Mouse (Mus musculus) midbrain, embryonic 16.5 days (tissue): ENCODE measurements at regions not wholly inside any gene's neighbourhood (a gene's known extent, or its start where the extent isn't known, plus 50 kb on each side); places are given as distances from the start of the nearest gene placed in this dataset.

Source experiments
- ATAC-seq: fragments of 200-750 bp; cut with Nextera tagmentation; 2 replicates; pipeline ENCODE4 v1.8.0; 2017; ENCODE audit warnings: moderate TSS enrichment
- H3K27ac ChIP-seq: fragments of 300-500 bp; sonication (generic); 2 replicates; pipeline ENCODE4 v1.5.1; 2014; ENCODE audit warnings: mild to moderate bottlenecking, low read length, mixed read lengths
- H3K27me3 ChIP-seq: fragments of 300-500 bp; sonication (generic); 2 replicates; pipeline ENCODE4 v1.6.1; 2014; ENCODE audit warnings: low read depth, low read length, mixed read lengths; ENCODE audit not compliant: control insufficient read depth, insufficient read depth
- H3K36me3 ChIP-seq: fragments of 300-500 bp; sonication (generic); 2 replicates; pipeline ENCODE4 v1.6.1; 2014; ENCODE audit warnings: mild to moderate bottlenecking, low read length, moderate library complexity, mixed read lengths; ENCODE audit not compliant: control insufficient read depth, insufficient read depth
- H3K4me1 ChIP-seq: fragments of 300-500 bp; sonication (generic); 2 replicates; pipeline ENCODE4 v1.6.1; 2014; ENCODE audit warnings: mild to moderate bottlenecking, low read length, mixed read lengths; ENCODE audit not compliant: control insufficient read depth, insufficient read depth
- H3K4me2 ChIP-seq: fragments of 300-500 bp; sonication (generic); 2 replicates; pipeline ENCODE4 v1.6.1; 2014; ENCODE audit warnings: mild to moderate bottlenecking, low read length, mixed read lengths
- H3K4me3 ChIP-seq: fragments of 300-500 bp; sonication (generic); 2 replicates; pipeline ENCODE4 v1.5.1; 2014; ENCODE audit warnings: low read depth, mild to moderate bottlenecking, low read length, moderate library complexity, mixed read lengths
- H3K9ac ChIP-seq: fragments of 300-500 bp; sonication (generic); 2 replicates; pipeline ENCODE4 v1.6.1; 2014; ENCODE audit warnings: low read depth, low read length, mixed read lengths
- H3K9me3 ChIP-seq: fragments of 300-500 bp; sonication (generic); replicated peaks from 2 replicates; pipeline ENCODE4 v1.6.1; 2014; ENCODE audit warnings: mild to moderate bottlenecking, low read length, mixed read lengths; ENCODE audit not compliant: control insufficient read depth, poor library complexity, severe bottlenecking
- WGBS: fragments of 180-500 bp; shearing (Covaris S2); extraction: QIAGEN DNeasy Blood & Tissue Kit; methylation state at CpG from one replicate; pipeline ENCODE4 v1.1.7; 2014; 5-methylcytosine and 5-hydroxymethylcytosine counted together

DNA sequence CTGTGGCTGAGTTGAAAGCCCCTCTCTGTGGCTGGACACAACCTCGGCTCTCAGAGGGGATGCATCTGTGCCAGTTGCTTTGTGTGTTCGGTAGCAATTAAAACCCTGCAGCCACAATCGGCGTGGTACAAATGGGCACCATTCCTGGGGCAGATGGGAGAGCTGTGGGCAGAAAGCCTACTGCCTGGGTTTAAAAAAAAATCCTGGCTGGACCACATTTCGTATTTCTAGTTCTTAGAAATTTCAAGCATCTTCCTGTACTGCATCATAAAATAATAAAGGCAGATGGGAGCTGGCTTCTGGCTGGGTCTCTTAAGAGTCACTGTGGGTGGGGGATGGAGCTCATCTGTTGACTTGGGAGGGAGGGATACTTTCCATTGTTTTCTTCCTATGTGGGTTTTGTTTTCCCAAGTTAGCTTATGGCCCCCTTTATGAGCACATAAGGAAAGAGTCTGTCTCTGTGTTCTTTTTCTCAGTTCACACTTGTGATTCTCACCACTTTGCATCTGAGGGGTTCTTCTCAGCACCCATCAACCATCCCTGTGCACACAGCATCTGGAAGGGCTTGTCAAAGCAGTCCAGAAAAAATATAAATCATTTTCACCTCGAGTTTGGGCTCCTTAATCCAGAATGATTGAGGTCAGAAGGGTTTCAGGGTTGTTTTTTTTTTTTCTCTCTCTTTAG is 80.5 kb upstream of the Pum3 start:
- Histone ChIP-seq H3K9ac (no peak overlapping the region), H3K27ac (no peak overlapping the region), H3K9me3 (no peaks in the 10 kb centered on the region), H3K4me1 (no peaks in the 10 kb centered on the region), H3K36me3 (no peaks in the 10 kb centered on the region), H3K27me3 (no peaks in the 10 kb centered on the region), H3K4me3 (no peak overlapping the region), H3K4me2 (no peak overlapping the region)
- ATAC-seq = no peak
- 57% methylated on average over 6 of the region's 6 CpGs for WGBS

DNA sequence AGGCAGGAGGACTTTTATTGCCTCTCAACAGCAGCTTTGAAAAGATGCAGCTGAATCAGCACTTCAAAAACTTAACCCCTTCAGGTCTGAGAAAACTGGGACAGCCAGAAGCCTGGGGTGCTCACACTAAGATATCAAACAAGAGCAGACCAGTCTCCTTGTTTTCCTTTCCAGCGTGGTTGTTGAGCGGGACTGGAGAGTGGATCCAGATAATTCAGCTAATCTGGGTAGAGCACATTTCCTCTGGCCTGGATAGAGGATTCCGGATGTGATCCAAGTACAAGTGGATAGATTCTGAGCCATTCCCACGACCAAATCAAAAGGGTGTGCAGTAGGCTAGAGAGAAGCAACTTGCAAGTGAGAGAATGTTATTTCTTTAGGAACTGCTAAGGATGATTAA is 68.7 kb upstream of the Pum3 start:
- H3K36me3 ChIP-seq = no peaks in the 10 kb centered on the region
- H3K9me3 ChIP-seq = no peaks in the 10 kb centered on the region
- H3K27ac ChIP-seq = no peak overlapping the region
- H3K4me2 ChIP-seq = no peak overlapping the region
- ATAC-seq = no peak
- H3K27me3 ChIP-seq = no peaks in the 10 kb centered on the region
- WGBS = 87% methylated on average over 4 of the region's 4 CpGs
- H3K9ac ChIP-seq = no peak overlapping the region
- H3K4me3 ChIP-seq = no peak overlapping the region
- H3K4me1 ChIP-seq = no peaks in the 10 kb centered on the region

DNA sequence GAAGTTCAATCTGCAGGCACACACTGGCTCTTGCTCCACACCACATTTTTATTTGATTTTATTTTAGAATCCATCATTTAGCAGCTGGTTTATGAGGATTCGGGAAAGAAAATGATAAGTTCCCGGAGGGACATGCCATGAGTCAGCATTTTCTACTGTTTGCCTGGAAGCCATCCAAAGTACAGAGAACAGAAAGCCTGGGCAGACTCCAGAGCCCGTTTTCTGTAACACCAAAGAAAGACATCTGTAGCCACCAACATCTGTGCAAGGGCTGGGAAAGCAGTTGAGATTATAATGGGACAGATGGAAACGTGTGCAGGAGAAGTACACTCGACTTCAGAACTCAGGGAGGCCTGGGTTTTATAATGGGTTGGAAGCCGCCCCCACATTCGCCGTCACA is 62.8 kb upstream of the Pum3 start:
- no peaks in the 10 kb centered on the region for H3K36me3 ChIP-seq
- ATAC-seq = no peak
- H3K27me3 ChIP-seq = no peaks in the 10 kb centered on the region
- 91% methylated on average over 8 of the region's 8 CpGs for WGBS
- no peak overlapping the region for H3K4me2 ChIP-seq
- no peaks in the 10 kb centered on the region for H3K9me3 ChIP-seq
- no peak overlapping the region for H3K4me3 ChIP-seq
- no peak overlapping the region for H3K27ac ChIP-seq
- H3K9ac ChIP-seq = no peak overlapping the region
- no peaks in the 10 kb centered on the region for H3K4me1 ChIP-seq

DNA sequence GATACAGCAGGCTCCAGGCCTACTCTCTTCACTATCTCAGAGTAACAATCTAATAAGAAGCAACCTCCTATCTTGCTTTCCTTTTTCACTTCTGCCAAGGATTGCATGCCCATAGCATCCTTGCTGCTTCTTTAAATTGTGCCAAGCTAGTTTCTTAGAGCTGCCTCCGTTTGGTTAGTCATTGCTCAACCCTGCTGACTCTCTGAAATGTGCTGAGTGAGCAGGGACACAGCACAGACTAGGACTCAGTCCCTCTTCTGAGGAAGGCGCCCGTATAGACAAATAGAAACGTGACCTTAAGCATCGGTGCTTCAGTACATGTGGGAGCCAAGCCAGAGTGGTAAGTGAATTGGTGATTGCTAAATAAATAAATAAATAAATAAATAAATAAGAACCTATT is 62.2 kb upstream of the Pum3 start:
- Histone ChIP-seq H3K27me3 (no peaks in the 10 kb centered on the region), H3K27ac (no peak overlapping the region), H3K4me2 (no peak overlapping the region), H3K4me3 (no peak overlapping the region), H3K9ac (no peak overlapping the region), H3K36me3 (no peaks in the 10 kb centered on the region), H3K9me3 (no peaks in the 10 kb centered on the region), H3K4me1 (no peaks in the 10 kb centered on the region)
- 91% methylated on average over 5 of the region's 5 CpGs for WGBS
- no peak for ATAC-seq

DNA sequence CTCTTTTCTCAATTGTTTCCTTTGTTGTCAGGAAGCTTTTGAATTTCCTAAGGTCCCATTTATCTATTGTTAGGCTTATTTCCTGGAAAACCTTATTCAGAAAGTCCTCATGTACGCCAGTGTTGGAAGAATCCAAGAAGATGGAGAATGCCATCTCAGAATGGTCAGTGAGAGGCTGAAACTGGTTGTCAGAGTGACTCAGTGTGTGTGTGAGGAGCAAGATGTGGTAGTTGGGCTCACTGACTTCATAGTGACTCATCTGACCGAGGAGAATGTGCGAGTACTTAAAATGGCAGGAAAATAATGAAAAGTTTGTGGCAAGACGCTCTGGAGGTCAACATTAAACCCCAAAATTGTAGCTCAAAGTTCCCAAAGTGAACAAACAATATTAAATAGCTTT is 59.4 kb upstream of the Pum3 start:
- Histone ChIP-seq H3K27ac (no peak overlapping the region), H3K4me2 (no peak overlapping the region), H3K9ac (no peak overlapping the region), H3K27me3 (no peaks in the 10 kb centered on the region), H3K4me1 (no peaks in the 10 kb centered on the region), H3K9me3 (no peaks in the 10 kb centered on the region), H3K36me3 (no peaks in the 10 kb centered on the region), H3K4me3 (no peak overlapping the region)
- WGBS = 84% methylated on average over 4 of the region's 4 CpGs
- ATAC-seq = no peak
